Mouse (Mus musculus): ENCODE results near the gene Aldh4a1.

DNA sequence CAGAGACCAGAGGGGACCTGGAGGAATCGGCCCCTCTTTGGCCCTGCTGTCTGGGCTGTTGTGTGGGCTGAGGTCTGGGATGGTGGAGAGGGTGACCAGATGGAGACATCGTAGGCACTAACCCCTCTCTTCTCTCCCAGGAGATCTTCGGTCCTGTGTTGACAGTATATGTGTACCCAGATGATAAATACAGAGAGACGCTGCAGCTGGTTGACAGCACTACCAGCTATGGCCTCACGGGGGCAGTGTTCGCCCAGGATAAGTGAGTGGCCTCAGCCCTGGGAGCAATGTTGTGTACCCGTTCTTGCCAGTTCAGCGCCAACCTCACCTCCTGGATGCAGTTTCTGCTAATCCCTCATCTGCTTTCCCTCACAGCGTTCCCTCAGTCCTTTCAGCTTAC, 21.3 kb downstream of the Aldh4a1 start:
- no peak for TF ChIP-seq POLR2A (IDR thresholded peaks at IDR 0.05; ENCODE audit: insufficient read length, low read depth)
- TF ChIP-seq MAX (IDR thresholded peaks at IDR 0.05; ENCODE audit: low read depth) = no peak
- TF ChIP-seq TCF3 (IDR thresholded peaks at IDR 0.05; ENCODE audit: insufficient read length, low read depth) = no peak
- no peak for TF ChIP-seq USF1 (IDR thresholded peaks at IDR 0.05; ENCODE audit: low read depth)
- no peak for TF ChIP-seq TCF12 (IDR thresholded peaks at IDR 0.05; ENCODE audit: insufficient read depth, poor library complexity, severe bottlenecking)
- TF ChIP-seq POLR2AphosphoS2 (IDR thresholded peaks at IDR 0.05; ENCODE audit: insufficient read length, low read depth) = no peak
- no peak for TF ChIP-seq MYOG (IDR thresholded peaks at IDR 0.05; ENCODE audit: control insufficient read depth in 1 of 3, insufficient read depth in 1 of 3, insufficient read length in 2 of 3, low read depth in 2 of 3)
- TF ChIP-seq CEBPB (IDR thresholded peaks at IDR 0.05; ENCODE audit: insufficient read depth, poor library complexity, severe bottlenecking) = no peak
